Mouse (Mus musculus): ENCODE measurements around the gene Meis2. TPM values are rescaled to one million over a fixed set of nuclear protein-coding genes. Genes with fewer than 3 reads are reported as not detected.

Gene Meis2
- not detected in 2 replicates for total RNA-seq (2015; ENCODE audit: low replicate concordance)
- not detected in 2 replicates for total RNA-seq (2017; ENCODE audit: low replicate concordance)

GRCm38 (mm10) chr2:116065570-116066005 lies at the start of gene Meis2:
Gene Meis2 (minus strand): TSS chr2:116065839.
- no peak for ATAC-seq (replicated peaks; ENCODE audit: low FRiP score, poor library complexity, severe bottlenecking)

- no peak for ATAC-seq (replicated peaks; ENCODE audit: low FRiP score, poor library complexity, severe bottlenecking)
Observed at GRCm38 (mm10) chr2:116106194-116106593, 40.6 kb upstream of the Meis2 start.

GRCm38 (mm10) chr2:116105179-116105578 lies 39.5 kb upstream of the Meis2 start:
- no peak for ATAC-seq (replicated peaks; ENCODE audit: low FRiP score, poor library complexity, severe bottlenecking)

- ATAC-seq (replicated peaks; ENCODE audit: low FRiP score, poor library complexity, severe bottlenecking): no peak
Observed at GRCm38 (mm10) chr2:116103411-116103996, 37.9 kb upstream of the Meis2 start.

- no peak for ATAC-seq (replicated peaks; ENCODE audit: low FRiP score, poor library complexity, severe bottlenecking)
Observed at GRCm38 (mm10) chr2:116101221-116101620, 35.6 kb upstream of the Meis2 start.

GRCm38 (mm10) chr2:116080961-116081360 lies 15.3 kb upstream of the Meis2 start:
- no peak for ATAC-seq (replicated peaks; ENCODE audit: low FRiP score, poor library complexity, severe bottlenecking)

- ATAC-seq (replicated peaks; ENCODE audit: low FRiP score, poor library complexity, severe bottlenecking): no peak
Observed at GRCm38 (mm10) chr2:116078841-116079240, 13.2 kb upstream of the Meis2 start.

GRCm38 (mm10) chr2:116077716-116078115 lies 12.1 kb upstream of the Meis2 start:
- no peak for ATAC-seq (replicated peaks; ENCODE audit: low FRiP score, poor library complexity, severe bottlenecking)

GRCm38 (mm10) chr2:116076752-116077480 lies 11.3 kb upstream of the Meis2 start:
- ATAC-seq (replicated peaks; ENCODE audit: low FRiP score, poor library complexity, severe bottlenecking): no peak

- no peak for ATAC-seq (replicated peaks; ENCODE audit: low FRiP score, poor library complexity, severe bottlenecking)
Observed at GRCm38 (mm10) chr2:116075902-116076301, 10.3 kb upstream of the Meis2 start.

- no peak for ATAC-seq (replicated peaks; ENCODE audit: low FRiP score, poor library complexity, severe bottlenecking)
Observed at GRCm38 (mm10) chr2:116075477-116075876, 9.8 kb upstream of the Meis2 start.

GRCm38 (mm10) chr2:116074726-116075440 lies 9.2 kb upstream of the Meis2 start:
- ATAC-seq (replicated peaks; ENCODE audit: low FRiP score, poor library complexity, severe bottlenecking): no peak

GRCm38 (mm10) chr2:116074061-116074460 lies 8.4 kb upstream of the Meis2 start:
- no peak for ATAC-seq (replicated peaks; ENCODE audit: low FRiP score, poor library complexity, severe bottlenecking)

GRCm38 (mm10) chr2:116073311-116073904 lies 7.8 kb upstream of the Meis2 start:
- ATAC-seq (replicated peaks; ENCODE audit: low FRiP score, poor library complexity, severe bottlenecking): no peak

GRCm38 (mm10) chr2:116072706-116073105 lies 7.1 kb upstream of the Meis2 start:
- no peak for ATAC-seq (replicated peaks; ENCODE audit: low FRiP score, poor library complexity, severe bottlenecking)

- ATAC-seq (replicated peaks; ENCODE audit: low FRiP score, poor library complexity, severe bottlenecking): no peak
Observed at GRCm38 (mm10) chr2:116072321-116072640, 6.6 kb upstream of the Meis2 start.

- ATAC-seq (replicated peaks; ENCODE audit: low FRiP score, poor library complexity, severe bottlenecking): no peak
Observed at GRCm38 (mm10) chr2:116071571-116072320, 6.1 kb upstream of the Meis2 start.

- no peak for ATAC-seq (replicated peaks; ENCODE audit: low FRiP score, poor library complexity, severe bottlenecking)
Observed at GRCm38 (mm10) chr2:116070614-116071425, 5.2 kb upstream of the Meis2 start.
